Mouse (Mus musculus) hindbrain, embryonic 14.5 days (tissue): Measurements from ENCODE around the gene Egflam. TPM values are rescaled to one million over a fixed set of nuclear protein-coding genes. Genes with fewer than 3 reads are reported as not detected.

Experiments used
- ATAC-seq: fragments of 200-750 bp; cut with Nextera tagmentation; 2 replicates; pipeline ENCODE4 v1.8.0; 2017; ENCODE audit warnings: moderate number of reproducible peaks, mild to moderate bottlenecking, moderate TSS enrichment, moderate library complexity; ENCODE audit not compliant: low FRiP score
- DNase-seq: peaks from one replicate; pipeline ENCODE4 v3.0.0-alpha.2; 2015; ENCODE audit warnings: low spot score
- H3K27ac ChIP-seq: fragments of 300-500 bp; sonication (generic); 2 replicates; pipeline ENCODE4 v1.5.1; 2014; ENCODE audit warnings: mild to moderate bottlenecking, moderate library complexity
- H3K27me3 ChIP-seq: fragments of 300-500 bp; sonication (generic); 2 replicates; pipeline ENCODE4 v1.6.1; 2014; ENCODE audit warnings: mild to moderate bottlenecking, low read length, mixed read lengths; ENCODE audit not compliant: control insufficient read depth, insufficient read depth
- H3K36me3 ChIP-seq: fragments of 300-500 bp; sonication (generic); replicated peaks from 2 replicates; pipeline ENCODE4 v1.6.1; 2014; ENCODE audit not compliant: control insufficient read depth, insufficient read depth
- H3K4me1 ChIP-seq: fragments of 300-500 bp; sonication (generic); replicated peaks from 2 replicates; pipeline ENCODE4 v1.6.1; 2014; ENCODE audit warnings: antibody characterized with exemption, low read length, mixed read lengths; ENCODE audit not compliant: control insufficient read depth, insufficient read depth
- H3K4me2 ChIP-seq: fragments of 300-500 bp; sonication (generic); replicated peaks from 2 replicates; pipeline ENCODE4 v1.6.1; 2014; ENCODE audit warnings: mild to moderate bottlenecking, moderate library complexity
- H3K4me3 ChIP-seq: fragments of 300-500 bp; sonication (generic); replicated peaks from 2 replicates; pipeline ENCODE4 v1.5.1; 2014; ENCODE audit warnings: mild to moderate bottlenecking, low read length
- H3K9ac ChIP-seq: fragments of 300-500 bp; sonication (generic); 2 replicates; pipeline ENCODE4 v1.6.1; 2014
- H3K9me3 ChIP-seq: fragments of 300-500 bp; sonication (generic); 2 replicates; pipeline ENCODE4 v1.6.1; 2016; ENCODE audit warnings: low read length; ENCODE audit not compliant: control insufficient read depth
- WGBS: fragments of 180-500 bp; shearing (Covaris S2); extraction: QIAGEN DNeasy Blood & Tissue Kit; methylation state at CpG from one replicate; pipeline ENCODE4 v1.1.7; 2014; 5-methylcytosine and 5-hydroxymethylcytosine counted together
- polyA plus RNA-seq: library from polyadenylated mRNA; unstranded; fragments of >200 nt; fragmentation: Nextera tagmentation; extraction: Ambion mirVana; gene quantifications from 2 replicates; pipeline ENCODE4 v1.2.1, GENCODE M21; 2014

The Egflam gene
- polyA plus RNA-seq = 14.0 and 15.1 TPM in 2 replicates

DNA sequence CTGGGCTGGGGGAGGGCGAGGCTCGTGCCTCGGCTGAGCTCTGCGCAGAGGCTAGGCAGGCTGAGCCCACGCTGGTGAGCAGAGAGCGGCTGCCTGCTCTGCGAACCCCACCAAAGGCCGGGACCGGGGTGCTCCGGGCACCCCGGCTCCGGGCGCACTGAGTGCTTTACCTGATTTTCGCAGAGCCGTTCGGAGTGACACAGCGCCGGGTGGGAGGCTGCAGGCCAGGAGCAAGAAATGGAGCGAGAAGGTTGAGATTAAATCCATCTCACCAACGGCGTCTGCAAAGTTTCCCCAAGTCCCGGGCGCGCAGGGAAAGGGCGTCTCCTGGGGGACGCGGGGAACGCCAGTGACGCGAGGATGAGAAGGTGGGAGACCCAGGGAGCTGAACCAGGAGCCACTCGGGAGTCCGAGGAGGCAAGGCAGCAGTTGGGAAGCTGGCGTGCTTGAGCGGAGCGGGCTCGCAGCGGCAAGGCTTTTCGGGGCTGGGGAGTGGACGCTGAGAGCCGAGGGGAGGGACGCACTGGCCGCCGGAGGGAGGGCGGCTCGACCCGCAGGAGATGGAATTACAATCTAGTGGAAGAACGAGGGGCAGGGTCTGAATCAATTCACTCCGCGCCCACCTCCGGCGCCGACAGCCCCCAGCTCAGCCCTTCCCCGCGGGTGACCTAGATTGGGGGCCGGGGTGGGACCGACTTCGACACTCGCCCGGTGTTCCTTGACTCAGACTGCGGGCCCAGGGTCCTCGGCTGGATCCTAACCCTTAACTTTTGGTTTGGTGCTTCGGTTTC lies at the start of gene Egflam:
Egflam (minus strand) TSS at position 578 of the 791 bp plus-strand sequence.
- H3K4me3 ChIP-seq = peak within 1 kb of the TSS; percentile 63
- DNase-seq (no peak), ATAC-seq (peak; percentile 69; the same call in 1 of the 2 replicates)
- peak within 1 kb of the TSS; percentile 67 for H3K9ac ChIP-seq
- H3K9me3 ChIP-seq = no peaks in the 10 kb centered on the region
- no peaks in the 10 kb centered on the region for H3K36me3 ChIP-seq
- H3K27me3 ChIP-seq = peaks cover 15% of the 10 kb centered on the region
- H3K27ac ChIP-seq = peak within 1 kb of the TSS; percentile 67
- H3K4me2 ChIP-seq = peak within 1 kb of the TSS; percentile 100
- WGBS = under 1% methylated on average over 62 of the region's 62 CpGs
- peaks cover 6% of the 10 kb centered on the region for H3K4me1 ChIP-seq

DNA sequence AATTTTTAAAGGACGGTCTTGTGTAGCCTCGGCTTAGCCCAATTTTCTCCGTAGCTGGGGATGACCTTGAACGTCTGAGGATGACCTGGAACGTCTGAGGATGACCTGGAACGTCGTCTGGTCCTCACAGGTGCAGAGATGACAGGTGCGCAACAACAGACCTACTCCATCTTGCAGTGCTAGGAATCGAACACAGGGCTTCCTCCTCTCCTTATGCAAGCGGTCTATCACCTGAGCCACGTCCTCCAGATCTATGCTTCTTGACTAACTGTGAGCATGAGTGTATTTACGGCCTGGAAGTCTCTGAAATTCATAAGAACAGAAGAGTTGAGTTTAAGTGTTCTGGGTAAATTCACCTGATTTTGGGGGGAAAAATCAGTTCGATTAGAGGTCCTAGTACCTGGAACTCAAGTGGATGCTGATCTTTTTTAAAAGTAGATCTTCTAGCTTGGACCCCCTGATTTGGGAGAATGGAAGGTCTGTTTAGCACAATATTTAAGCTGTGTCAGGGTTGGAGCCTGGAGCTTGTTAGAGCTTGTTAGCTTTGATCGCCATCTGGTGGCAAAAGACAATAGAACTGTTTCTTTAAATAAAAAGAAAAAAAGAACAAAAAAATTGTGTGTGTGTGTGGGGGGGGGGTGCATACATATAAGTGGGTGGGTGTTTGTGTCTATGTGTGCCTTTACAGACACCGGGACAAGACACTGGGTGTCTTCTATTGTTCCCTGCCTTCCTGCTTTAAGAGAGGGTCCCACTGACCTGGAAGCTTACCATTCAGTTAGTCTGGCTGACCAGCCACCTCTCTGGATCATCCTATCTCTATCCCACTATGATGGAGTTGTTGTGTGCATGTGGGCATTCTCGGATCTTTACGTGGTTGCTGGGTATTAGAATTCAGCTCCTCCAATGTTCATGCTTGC lies 45.5 kb upstream of the Egflam start:
- Histone ChIP-seq H3K36me3 (no peaks in the 10 kb centered on the region), H3K4me3 (no peak overlapping the region), H3K9me3 (no peaks in the 10 kb centered on the region), H3K27me3 (no peaks in the 10 kb centered on the region), H3K9ac (no peak overlapping the region), H3K4me1 (no peaks in the 10 kb centered on the region), H3K4me2 (no peak overlapping the region), H3K27ac (no peak overlapping the region)
- ATAC-seq (peak; percentile 65), DNase-seq (peak; percentile 82)
- 70% methylated on average over 17 of the region's 17 CpGs for WGBS

DNA sequence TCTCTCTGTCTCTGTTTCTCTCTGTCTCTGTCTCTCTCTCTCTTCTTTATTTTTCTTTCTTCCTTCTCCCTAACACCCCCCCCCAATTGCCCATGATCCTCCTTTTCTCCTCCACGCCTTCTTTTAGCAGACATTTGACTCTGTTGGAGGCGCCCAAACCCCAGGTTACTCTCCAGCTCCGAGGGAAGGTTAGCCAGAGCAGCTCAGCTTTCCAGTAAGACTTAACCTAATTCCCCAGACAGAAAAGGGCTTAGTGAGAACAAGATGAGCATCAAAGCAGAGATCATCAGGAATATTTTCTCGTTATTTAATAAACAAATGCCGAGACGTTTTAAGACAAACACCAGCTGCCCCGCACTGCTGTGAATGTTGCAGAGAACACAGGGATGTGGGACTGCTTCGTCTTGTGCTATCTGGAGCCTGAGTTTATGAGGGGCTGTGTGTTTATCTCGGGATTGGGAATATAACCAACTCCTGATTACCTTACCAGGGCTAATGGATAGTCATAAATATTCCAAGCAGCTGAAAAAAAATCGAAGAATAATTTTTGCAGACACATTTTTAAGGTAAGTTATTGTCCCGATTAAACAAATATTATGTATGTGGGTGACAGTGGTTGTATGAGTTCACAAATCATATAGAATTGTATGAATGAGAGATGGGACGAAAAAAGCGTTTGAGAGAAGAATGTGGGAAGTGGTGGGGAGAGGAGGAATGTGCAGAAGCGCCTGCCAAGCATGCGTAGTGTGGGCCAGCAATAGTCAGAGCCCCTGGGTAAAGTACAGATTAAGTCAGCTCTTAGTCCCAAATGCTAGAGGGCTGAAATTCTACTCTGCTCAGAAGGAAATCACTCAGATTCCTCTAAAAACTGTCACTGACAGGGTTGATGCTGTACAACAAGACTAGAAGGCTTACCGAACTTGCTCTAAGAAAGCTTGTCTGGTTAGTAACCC lies 44.2 kb upstream of the Egflam start:
- Histone ChIP-seq H3K4me2 (no peak overlapping the region), H3K27me3 (no peaks in the 10 kb centered on the region), H3K36me3 (no peaks in the 10 kb centered on the region), H3K9me3 (no peaks in the 10 kb centered on the region), H3K9ac (no peak overlapping the region), H3K4me3 (no peak overlapping the region), H3K27ac (no peak overlapping the region), H3K4me1 (no peaks in the 10 kb centered on the region)
- 77% methylated on average over 16 of the region's 16 CpGs for WGBS
- ATAC-seq (no peak), DNase-seq (no peak)

DNA sequence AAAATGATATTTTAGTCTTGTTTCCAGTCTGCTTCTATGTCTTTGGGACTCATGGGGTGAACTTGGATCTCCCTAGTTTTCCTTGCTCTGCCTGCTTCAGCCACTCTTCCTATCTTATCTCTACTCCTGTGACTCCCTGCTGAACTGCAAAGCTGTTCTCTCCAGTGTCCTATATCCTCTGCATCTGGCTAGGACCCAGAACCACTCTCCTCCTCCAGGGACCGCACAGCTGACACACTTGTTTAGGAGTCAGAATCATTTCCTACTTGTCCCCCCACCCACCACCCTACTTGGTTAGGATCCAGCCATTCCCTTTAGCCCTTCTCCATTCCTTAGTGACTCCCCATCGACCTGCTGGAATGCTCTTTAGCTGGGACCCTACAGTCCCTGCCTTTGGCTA lies 26.1 kb upstream of the Egflam start:
- Histone ChIP-seq H3K4me3 (no peak overlapping the region), H3K9me3 (no peaks in the 10 kb centered on the region), H3K27ac (no peak overlapping the region), H3K9ac (no peak overlapping the region), H3K4me1 (no peaks in the 10 kb centered on the region), H3K4me2 (no peak overlapping the region), H3K27me3 (no peaks in the 10 kb centered on the region), H3K36me3 (no peaks in the 10 kb centered on the region)
- no peak for ATAC-seq
- DNase-seq = no peak
- WGBS = 85% methylated on average over 2 of the region's 2 CpGs

DNA sequence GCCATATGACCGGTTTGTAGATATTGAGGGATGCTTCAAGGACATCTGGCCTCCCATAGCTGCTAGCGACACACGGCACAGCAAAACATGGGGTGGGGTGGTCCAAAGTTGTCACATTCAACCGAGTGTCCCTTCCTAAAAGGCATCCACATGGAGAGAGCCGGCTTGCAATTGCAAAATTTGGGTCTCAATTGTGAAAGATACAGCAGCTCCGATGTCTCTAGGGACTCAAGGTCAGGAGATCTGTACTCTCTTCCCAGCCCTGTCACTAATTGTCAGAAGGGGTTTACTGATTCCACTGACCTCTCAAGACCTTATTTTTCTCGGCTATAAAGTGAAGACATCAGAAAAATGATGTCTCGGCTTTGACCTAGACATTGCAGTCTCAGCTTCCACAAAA lies 6.3 kb upstream of the Egflam start:
- Histone ChIP-seq H3K9me3 (no peaks in the 10 kb centered on the region), H3K4me1 (no peaks in the 10 kb centered on the region), H3K4me3 (no peak overlapping the region), H3K27me3 (peaks cover 4% of the 10 kb centered on the region), H3K27ac (no peak overlapping the region), H3K4me2 (no peak overlapping the region), H3K36me3 (no peaks in the 10 kb centered on the region), H3K9ac (no peak overlapping the region)
- WGBS = 86% methylated on average over 8 of the region's 8 CpGs
- no peak for DNase-seq
- no peak for ATAC-seq

DNA sequence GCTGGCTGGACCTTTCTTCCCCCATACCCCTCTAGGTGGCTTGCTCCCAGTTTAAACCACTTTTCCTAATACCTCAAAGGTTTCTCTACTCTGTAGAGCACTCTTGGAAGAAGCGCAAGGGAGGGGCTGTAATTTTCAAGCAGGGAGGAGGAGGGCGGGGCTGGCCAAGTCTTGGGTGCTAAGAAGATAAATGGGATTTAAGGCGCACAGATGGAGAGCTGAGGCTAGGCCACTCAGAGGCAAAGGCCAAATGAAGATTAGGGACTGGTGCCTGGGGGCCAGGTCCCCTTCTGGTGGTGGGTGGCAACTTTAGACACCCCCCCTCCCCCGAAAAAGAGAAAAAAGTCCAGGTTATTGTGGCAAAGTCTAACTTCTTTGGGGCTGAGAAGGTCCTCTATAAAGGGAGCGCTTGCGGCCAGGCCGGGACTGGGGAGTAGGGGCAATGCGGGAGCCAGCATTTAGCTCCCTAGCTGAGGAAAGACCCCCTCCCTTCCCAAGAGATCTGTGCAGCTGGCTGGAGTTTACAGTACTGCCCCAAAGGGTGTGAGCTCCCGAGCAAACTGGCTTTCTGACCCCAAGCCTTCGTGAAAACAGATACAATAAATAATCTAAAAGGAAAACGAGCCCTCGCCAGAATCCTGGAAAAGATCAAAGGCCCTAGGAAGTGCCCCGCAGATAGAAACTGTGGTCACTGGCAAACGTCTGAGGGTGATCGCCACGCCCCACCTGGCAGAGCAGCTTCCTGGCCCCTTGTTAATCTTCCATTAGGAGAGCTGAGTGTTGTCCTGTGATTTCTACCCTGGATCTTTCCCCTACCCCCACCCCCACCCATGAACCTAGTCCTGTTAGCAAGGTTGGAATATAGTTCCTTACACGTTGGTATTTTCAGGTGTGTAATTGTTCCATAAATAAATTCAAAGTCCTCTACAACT lies 680 bp upstream of the Egflam start:
- Histone ChIP-seq H3K9me3 (no peaks in the 10 kb centered on the region), H3K27ac (no peak overlapping the region), H3K4me3 (peak overlapping the region; percentile 63), H3K27me3 (peaks cover 15% of the 10 kb centered on the region), H3K4me2 (peak overlapping the region; percentile 100), H3K36me3 (no peaks in the 10 kb centered on the region), H3K9ac (peak overlapping the region; percentile 67), H3K4me1 (peaks cover 6% of the 10 kb centered on the region)
- 3% methylated on average over 17 of the region's 17 CpGs for WGBS
- no peak for DNase-seq
- peak; percentile 47; the same call in 1 of the 2 replicates for ATAC-seq

DNA sequence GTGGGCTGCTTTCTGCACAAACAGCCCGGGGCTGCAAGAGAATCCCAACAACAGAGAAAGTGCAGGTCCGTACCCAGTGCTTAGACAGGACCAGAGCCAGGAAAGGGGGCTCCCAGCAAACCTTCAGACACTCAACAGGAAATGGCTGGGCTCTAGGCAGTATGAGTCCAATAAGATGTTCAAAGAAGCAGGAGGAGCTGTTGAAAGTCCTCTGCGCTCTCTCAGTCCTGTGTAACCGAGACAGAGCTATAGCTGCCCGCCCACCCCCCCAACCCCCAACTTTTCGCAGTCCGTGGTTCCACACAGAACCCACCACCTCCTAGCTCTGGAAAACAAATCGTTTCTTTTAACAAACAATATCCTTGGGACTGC lies 763 bp downstream of the Egflam start:
- H3K27me3 ChIP-seq = peaks cover 15% of the 10 kb centered on the region
- H3K9ac ChIP-seq = peak overlapping the region; percentile 67
- ATAC-seq (peak; percentile 51; the same call in 1 of the 2 replicates), DNase-seq (no peak)
- H3K4me3 ChIP-seq = peak overlapping the region; percentile 63
- H3K9me3 ChIP-seq = no peaks in the 10 kb centered on the region
- peak overlapping the region; percentile 100 for H3K4me2 ChIP-seq
- peak overlapping the region; percentile 67; the same call in 1 of the 2 replicates for H3K27ac ChIP-seq
- H3K4me1 ChIP-seq = peaks cover 6% of the 10 kb centered on the region
- WGBS = 1% methylated on average over 8 of the region's 8 CpGs
- no peaks in the 10 kb centered on the region for H3K36me3 ChIP-seq

DNA sequence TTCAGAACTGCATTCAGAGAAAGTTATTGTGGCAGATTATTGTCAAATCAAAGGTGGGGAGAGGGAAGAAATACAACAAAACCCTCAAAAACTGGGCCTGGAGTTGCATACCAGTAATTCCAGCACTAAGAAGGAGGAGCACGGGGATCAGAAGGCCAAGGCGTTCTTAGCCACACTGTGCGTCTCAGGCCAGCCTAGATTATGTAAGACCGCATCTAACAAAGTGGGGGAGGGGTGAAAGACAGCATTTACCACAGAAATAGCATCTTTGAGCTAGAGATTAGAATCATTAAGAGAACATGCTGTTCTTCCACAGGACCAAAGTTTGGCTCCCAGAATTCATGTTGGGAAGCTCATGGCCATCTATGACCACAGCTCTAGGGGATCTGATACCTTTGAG lies 14.8 kb downstream of the Egflam start:
- H3K27me3 ChIP-seq = no peaks in the 10 kb centered on the region
- no peaks in the 10 kb centered on the region for H3K4me1 ChIP-seq
- H3K9ac ChIP-seq = no peak overlapping the region
- ATAC-seq = no peak
- no peak overlapping the region for H3K4me3 ChIP-seq
- WGBS = 90% methylated on average over 4 of the region's 4 CpGs
- no peak for DNase-seq
- no peak overlapping the region for H3K4me2 ChIP-seq
- no peaks in the 10 kb centered on the region for H3K36me3 ChIP-seq
- H3K9me3 ChIP-seq = no peaks in the 10 kb centered on the region
- H3K27ac ChIP-seq = no peak overlapping the region
